Mouse (Mus musculus): ENCODE measurements around the gene Amph. TPM values are rescaled to one million over a fixed set of nuclear protein-coding genes. Genes with fewer than 3 reads are reported as not detected.
A peak's percentile ranks its signal among the peaks of the same experiment; 100 is the strongest.

Gene Amph
- polyA plus RNA-seq, 1 experiment: 178 TPM

DNA sequence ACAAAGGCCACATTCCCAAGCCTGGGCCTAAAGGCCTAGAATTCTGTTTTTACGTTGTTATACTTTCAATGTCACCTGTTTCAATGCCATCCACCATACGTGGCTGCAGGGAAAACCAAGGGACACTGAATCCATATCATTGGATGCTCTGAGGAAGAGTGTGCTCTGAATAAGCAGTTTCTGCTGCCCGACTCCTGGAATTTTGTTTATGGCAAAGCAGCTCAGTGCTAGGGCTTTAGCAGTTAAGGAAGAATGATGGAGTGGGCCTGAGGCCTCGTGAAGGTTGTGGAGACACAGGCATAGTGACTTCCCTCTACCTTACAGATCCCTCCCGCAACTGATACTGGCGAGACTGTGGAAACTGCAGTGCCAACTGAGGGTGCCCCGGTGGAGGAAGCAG is 189.2 kb downstream of the Amph start:
- no peak for DNase-seq (ENCODE audit: extremely low spot score in 1 of 2, low spot score in 1 of 2)

DNA sequence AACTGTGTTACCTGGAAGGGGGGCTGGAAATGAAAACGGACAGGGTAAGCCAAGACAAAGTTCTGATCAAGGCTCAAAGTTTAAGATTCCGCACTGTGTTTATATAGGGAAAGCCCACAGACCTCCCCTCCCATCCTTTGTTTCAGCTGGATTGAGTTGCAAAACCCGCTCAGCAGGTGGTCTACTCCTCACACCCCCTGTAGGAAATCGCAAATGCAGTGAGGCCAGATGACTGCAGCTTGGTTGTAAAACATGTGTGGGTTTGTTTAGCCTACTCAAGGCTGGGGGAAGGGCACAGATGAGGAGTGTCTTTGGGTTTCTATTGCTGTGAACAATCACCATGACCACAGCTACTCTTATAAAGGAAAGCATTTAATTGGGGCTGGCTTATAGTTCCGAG is 189.9 kb downstream of the Amph start:
- no peak for DNase-seq (ENCODE audit: extremely low spot score in 1 of 2, low spot score in 1 of 2)

DNA sequence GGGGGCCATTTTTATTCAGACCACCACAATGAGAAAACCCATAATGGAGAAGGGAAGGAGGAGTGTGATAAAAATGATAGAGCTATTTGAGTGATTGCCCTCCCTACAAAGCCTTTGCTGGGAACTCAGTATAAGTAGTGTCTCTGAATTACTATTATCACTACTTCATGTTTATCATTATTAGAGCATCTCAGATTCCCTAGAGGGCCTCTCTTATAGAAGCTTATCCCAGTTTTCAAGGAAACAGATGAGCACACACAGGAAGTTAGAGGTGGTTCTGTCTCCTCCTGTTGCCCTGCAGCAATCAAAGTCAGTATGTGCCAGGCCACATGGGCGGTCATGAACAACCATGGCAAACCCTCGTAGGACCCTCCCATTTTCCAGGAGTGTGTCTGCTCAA is 190.5 kb downstream of the Amph start:
- DNase-seq (ENCODE audit: extremely low spot score in 1 of 2, low spot score in 1 of 2): no peak

DNA sequence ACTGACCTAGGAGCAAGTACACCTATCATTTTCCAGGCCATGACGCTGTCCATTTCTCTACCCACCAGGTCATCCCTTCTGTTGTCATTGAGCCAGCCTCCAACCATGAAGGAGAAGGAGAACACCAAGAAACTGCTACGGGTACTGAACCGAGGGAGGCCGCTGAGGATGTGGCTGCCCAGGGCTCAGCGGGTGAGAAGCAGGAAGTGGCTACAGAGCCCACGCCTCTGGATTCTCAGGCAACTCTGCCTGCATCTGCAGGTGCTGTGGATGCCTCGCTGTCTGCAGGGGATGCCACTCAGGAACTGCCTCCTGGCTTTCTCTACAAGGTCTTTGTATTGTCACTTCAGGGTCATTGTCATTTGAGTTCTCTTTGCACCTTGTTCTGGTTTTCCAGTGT is 191.1 kb downstream of the Amph start:
- DNase-seq (ENCODE audit: extremely low spot score in 1 of 2, low spot score in 1 of 2): no peak

GRCm38 (mm10) chr13:19139771-19140170 is 191.8 kb downstream of the Amph start:
- DNase-seq (ENCODE audit: extremely low spot score in 1 of 2, low spot score in 1 of 2): no peak

GRCm38 (mm10) chr13:19143766-19144165 is 195.8 kb downstream of the Amph start:
- DNase-seq (ENCODE audit: extremely low spot score in 1 of 2, low spot score in 1 of 2): no peak

GRCm38 (mm10) chr13:19147468-19147867 is 199.5 kb downstream of the Amph start:
- DNase-seq (ENCODE audit: extremely low spot score in 1 of 2, low spot score in 1 of 2): no peak

- DNase-seq (ENCODE audit: extremely low spot score in 1 of 2, low spot score in 1 of 2): no peak
Measured at GRCm38 (mm10) chr13:19149574-19149973, 201.6 kb downstream of the Amph start.

DNA sequence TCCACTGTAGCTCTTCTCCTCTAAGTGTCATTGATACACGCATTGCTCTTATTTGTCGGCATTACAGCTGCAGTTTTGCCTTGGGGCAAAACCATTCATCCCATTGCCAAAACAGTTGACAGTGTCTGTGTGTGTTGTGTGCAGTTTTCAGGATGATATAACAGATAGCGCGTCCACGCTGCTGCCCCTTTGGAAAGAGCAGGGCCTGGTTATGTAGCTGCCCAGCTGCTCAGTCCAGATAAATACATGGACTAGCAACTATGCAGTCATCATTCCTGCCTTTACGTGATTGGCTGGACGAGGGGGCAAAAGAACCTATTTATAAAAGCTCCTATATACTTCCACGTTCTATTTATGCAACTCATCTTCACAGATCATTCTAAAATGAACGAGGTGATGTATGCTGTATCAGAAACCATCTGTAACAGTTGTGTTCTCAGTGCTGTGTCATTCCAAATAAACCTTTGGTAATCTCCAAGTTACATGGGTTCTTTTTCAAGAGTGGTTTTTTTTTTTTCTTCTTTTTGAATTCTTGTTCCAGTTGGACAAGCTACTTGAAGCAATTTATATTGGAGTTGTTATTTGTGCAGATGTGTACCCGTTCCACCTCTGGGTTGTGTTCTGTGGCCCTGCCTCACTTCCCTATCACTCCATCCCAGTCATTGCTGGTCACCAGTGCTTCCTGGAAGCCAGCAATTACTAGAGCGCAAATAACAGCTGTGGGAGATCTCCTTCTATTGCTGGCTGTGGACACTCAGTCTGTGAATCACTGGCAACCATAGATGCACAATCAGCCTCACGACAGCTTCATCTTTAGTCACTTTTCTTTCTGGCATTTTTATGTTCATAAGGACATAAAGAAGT is 202.7 kb downstream of the Amph start:
- peak; percentile 25 to 32 for DNase-seq (ENCODE audit: extremely low spot score in 1 of 2, low spot score in 1 of 2)

DNA sequence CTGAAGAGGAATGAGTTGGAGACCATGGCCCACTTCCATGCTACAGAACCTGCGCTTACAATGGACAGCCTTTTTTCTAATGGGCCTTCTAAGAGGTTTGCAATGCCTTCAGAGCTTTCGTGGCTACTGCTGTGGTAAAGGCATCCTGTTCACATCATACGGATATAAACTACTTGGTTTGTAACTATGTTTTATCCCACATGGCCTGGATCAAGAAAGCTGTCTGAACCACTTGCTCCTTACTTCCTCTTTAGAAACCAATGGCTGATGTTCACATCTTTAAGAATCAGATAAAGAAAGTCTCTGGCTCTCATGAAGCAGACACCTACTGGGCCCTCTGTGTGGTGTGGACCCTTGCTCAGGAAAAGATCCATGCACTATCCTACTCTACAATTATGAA is 204.1 kb downstream of the Amph start:
- DNase-seq (ENCODE audit: extremely low spot score in 1 of 2, low spot score in 1 of 2): no peak

DNA sequence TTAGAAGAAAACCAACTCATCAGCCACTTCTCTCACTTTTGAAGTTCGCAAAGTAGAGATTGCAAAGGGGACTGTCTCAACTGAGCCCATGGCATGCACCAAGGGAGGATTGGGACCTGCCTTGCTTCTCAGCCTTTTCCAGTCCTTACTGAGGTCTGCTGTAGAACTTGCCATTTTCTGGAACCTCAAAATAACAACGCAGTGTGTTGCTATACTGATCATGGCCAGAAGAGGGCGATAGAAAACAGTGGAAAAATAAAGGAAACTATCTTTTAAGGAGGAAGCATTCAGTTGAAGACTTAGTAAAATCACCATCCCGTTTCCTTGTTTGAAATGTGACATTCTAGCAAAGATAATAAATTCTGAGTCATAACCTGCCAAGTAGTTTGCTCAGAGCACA is 210.5 kb downstream of the Amph start:
- DNase-seq (ENCODE audit: extremely low spot score in 1 of 2, low spot score in 1 of 2): peak; percentile 37 to 90

DNA sequence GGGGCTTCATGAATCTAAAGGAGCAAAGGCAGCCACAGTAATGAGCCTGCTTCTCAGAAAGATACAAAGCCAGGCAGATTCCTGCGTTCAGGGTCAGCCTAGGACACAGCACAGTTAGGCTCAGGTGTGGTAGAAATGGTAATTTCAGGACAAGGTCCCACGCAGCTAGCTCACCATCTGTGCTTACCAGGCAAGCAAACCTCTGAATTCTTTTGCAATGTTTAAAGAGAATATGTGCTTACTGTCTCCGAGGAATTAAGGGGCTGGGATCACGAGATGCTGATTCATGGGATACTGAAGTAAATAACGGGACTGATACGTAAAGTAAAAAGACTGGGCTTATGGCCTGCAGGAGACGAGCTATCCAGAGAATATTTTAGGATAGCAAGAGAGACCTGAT is 212.6 kb downstream of the Amph start:
- DNase-seq (ENCODE audit: extremely low spot score in 1 of 2, low spot score in 1 of 2): no peak

GRCm38 (mm10) chr13:19161111-19161510 is 213.1 kb downstream of the Amph start:
- no peak for DNase-seq (ENCODE audit: extremely low spot score in 1 of 2, low spot score in 1 of 2)

DNA sequence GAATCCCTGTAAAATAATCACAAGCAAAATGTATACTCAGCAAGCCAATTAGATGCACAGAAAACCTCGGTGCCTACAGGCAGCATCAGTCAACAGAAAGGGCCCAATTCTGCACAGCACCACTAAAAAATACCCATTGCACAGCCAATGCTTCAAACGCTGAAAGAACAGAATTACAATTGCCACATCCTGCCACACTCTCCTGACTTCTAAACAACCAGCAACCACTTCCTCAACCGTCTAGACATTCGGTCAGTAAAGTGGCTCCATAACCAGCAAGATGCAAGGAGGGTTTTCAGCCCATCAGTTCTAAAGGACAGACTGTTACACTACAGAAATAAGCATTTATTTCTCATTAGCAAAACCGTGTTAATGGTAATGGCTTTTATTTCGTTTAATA is 214.1 kb downstream of the Amph start:
- DNase-seq (ENCODE audit: extremely low spot score in 1 of 2, low spot score in 1 of 2): no peak

DNA sequence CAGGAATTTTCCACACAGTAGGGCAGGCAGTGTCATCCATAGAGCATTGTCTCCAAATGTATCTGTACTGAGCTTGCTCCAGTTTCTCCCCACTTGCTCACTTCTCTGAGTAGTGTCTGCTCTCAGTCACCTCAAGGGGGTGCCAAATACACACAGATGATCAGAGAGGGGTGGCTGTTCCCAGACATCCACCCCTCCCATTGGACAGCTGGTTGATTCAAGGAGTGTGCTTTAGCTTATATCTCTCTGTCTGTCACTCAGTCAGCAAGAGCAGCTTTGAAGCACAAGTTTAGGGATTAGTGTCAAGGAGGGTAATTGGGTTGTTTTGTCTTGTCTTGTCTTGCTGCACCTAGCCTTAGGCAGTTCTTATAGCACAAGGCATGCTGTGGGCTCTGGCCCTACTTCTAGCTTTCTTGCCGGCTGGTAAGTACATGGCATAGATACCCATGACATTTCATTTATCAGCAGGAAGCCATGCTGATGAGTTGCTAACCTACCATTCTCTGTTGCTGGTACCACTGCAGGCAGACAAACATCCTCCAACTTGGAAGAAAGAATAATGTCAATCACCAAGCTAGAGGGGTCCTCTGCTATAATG is 229.8 kb downstream of the Amph start:
- DNase-seq (ENCODE audit: extremely low spot score in 1 of 2, low spot score in 1 of 2): peak in 1 of 2 experiments; percentile 78

DNA sequence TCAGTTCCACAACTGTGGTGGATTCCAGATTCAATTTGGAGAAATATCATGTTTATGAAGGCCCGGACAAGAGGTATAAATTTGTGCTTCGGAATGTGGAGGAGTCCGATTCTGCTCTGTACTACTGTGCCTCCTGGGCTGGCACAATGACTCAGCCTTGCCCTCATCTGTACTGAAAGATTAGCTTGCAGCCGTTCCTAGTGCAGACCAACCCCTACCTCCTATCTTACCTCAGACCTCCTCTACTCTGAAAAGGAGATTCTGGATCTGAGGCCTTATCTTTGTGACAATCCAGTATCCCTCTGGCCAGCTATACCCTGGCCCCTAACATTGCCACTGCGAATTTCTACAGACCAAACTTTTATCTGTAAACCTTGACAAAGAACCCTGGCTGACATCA is 230.3 kb downstream of the Amph start:
- no peak for DNase-seq (ENCODE audit: extremely low spot score in 1 of 2, low spot score in 1 of 2)

DNA sequence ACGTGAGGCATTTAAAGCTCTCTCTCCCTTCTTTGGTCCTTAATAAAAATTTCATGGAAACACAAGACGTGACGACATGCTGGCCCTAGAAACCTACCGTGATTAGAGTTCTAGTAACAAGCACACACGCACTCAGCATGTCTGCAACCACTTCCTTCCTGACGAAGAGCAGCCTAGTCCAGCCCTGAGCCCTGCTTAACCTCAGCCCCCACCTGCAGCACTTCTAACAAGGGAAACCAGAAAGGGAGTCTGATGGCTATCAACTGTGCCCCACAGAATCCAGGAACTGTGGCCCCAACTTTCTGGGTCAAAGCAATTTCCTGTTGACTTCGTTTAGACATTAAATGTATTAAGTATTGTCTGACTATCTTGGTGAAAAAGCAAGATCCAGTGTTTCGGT is 234.3 kb downstream of the Amph start:
- no peak for DNase-seq (ENCODE audit: extremely low spot score in 1 of 2, low spot score in 1 of 2)

- no peak for DNase-seq (ENCODE audit: extremely low spot score in 1 of 2, low spot score in 1 of 2)
Measured at GRCm38 (mm10) chr13:19190052-19190451, 242.0 kb downstream of the Amph start.

GRCm38 (mm10) chr13:19194803-19195202 is 246.8 kb downstream of the Amph start:
- DNase-seq (ENCODE audit: extremely low spot score in 1 of 2, low spot score in 1 of 2): no peak

DNA sequence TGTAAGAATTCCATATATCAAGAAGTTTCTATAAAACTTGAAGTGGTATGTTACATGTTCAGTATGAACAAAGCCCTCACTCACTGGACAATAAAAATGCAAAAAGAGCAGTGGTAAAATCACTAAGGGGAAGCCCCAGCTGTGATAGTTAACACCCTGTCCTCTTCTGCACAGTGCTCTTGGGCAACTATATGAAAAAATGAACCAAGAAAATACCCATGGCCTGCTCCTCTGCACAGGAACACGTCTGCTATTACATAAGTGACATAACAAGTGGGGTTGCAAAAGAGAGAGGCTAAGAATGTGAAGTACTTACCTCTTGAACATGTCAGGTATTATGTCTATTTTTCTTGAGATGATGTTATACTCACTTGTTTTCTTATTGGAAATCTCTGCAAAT is 247.5 kb downstream of the Amph start:
- no peak for DNase-seq (ENCODE audit: extremely low spot score in 1 of 2, low spot score in 1 of 2)

Data from frontal cortex, adult 2 months (tissue).